Mouse (Mus musculus): ENCODE results near the gene Primpol.
A peak's percentile ranks its signal among the peaks of the same experiment; 100 is the strongest.

GRCm38 (mm10) chr8:46559428-46559827 lies 57.6 kb downstream of the Primpol start:
- TF ChIP-seq CTCF (conservative IDR thresholded peaks at IDR 0.05; ENCODE audit: low read length) (peak; percentile 72), POU5F1 (IDR thresholded peaks at IDR 0.05; ENCODE audit: borderline replicate concordance, low read length) (no peak)

Data from E14TG2a.4 (cell line).